Mouse (Mus musculus): Measurements from ENCODE around the gene Esp16. TPM values are rescaled to one million over a fixed set of nuclear protein-coding genes. Genes with fewer than 3 reads are reported as not detected.
"Not testable (repeated sequence)": the region's sequence is repeated elsewhere in the genome, so short reads cannot be mapped to it uniquely, and the experiment has no call there.

Gene Esp16
- polyA plus RNA-seq (2016; fragmentation: Nextera tagmentation; extraction: Ambion mirVana): not detected in 2 replicates

DNA sequence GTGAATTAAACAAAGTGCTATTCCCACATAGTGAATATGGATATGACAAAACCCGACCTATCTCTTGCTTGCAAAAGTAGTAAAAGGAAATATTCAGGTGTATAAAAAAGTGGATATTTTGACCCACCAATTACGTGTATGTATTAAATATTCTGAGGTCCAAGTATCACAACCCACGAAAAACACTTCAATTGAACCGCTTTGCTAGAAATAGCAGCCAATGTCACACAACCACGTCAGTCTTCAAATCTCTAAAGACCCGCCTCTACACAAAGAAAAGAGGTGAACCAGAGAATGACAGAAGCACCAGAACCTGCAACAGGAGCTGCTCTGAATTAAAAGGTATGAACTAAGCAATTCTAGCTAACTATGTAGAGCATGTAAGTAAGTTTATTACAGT, at the start of gene Esp16:
TSS of gene Esp16 (plus strand) at position 301 of the 400 bp plus-strand sequence.
- H3K27ac ChIP-seq (replicated peaks); H3K9me3 ChIP-seq (replicated peaks); H3K36me3 ChIP-seq; H3K4me3 ChIP-seq; DNase-seq (ENCODE audit: low spot score); H3K27me3 ChIP-seq (ENCODE audit: low read depth, poor library complexity, severe bottlenecking); H3K4me1 ChIP-seq: not testable (repeated sequence)
- 81% methylated on average over 6 of the region's 6 CpGs for WGBS

DNA sequence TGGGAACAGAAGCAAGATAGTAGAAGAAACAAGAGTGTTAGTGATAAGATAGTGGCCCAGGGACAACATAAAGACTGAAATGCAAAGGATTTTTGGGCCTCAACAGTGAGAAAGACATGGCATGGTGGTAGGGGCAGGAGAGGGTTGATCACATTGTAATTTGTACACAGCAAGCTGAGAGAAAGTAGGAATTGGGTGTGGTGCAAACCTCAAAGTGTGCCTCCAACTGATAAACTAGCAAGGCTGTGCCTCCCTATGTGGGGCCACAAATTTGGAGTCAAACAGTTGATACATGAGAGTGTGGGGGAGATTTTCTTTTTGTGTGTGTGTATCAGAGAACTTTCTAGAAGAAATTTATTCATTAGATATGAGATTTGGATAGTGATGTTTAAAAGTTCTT, 37.9 kb upstream of the Esp16 start:
- H3K4me3 ChIP-seq; H3K4me1 ChIP-seq; H3K27me3 ChIP-seq (ENCODE audit: low read depth, poor library complexity, severe bottlenecking); DNase-seq (ENCODE audit: low spot score); H3K27ac ChIP-seq (replicated peaks); H3K36me3 ChIP-seq: not testable (repeated sequence)
- peaks cover 20% of the 10 kb centered on the region for H3K9me3 ChIP-seq (replicated peaks)

Other genes with a start within 250 kb of the Esp16 start
- not detected in 2 replicates for gene Esp18, start 129.8 kb upstream of the Esp16 start, polyA plus RNA-seq (2016; fragmentation: Nextera tagmentation; extraction: Ambion mirVana)
- not detected in 2 replicates for gene Esp15, start 104.8 kb downstream of the Esp16 start, polyA plus RNA-seq (2016; fragmentation: Nextera tagmentation; extraction: Ambion mirVana)